Mouse (Mus musculus) urinary bladder, postnatal 10 days (tissue): ENCODE measurements around the gene Bmp2k.

ENCODE experiments used
- DNase-seq: peaks from one replicate; pipeline ENCODE4 v3.0.0; 2022; ENCODE audit warnings: low spot score

Gene Bmp2k

GRCm38 (mm10) chr5:97055511-97056068 is 58.1 kb downstream of the Bmp2k start:
- DNase-seq: no peak

GRCm38 (mm10) chr5:97056359-97056758 is 58.9 kb downstream of the Bmp2k start:
- no peak for DNase-seq

- no peak for DNase-seq
These were observed 59.4 kb downstream of the Bmp2k start for GRCm38 (mm10) chr5:97056791-97057450.

GRCm38 (mm10) chr5:97060864-97061263 is 63.4 kb downstream of the Bmp2k start:
- no peak for DNase-seq

- no peak for DNase-seq
These were observed 64.6 kb downstream of the Bmp2k start for GRCm38 (mm10) chr5:97062041-97062440.

GRCm38 (mm10) chr5:97065746-97066145 is 68.3 kb downstream of the Bmp2k start:
- no peak for DNase-seq

- no peak for DNase-seq
These were observed 78.1 kb downstream of the Bmp2k start for GRCm38 (mm10) chr5:97075476-97076151.

- DNase-seq: no peak
These were observed 78.7 kb downstream of the Bmp2k start for GRCm38 (mm10) chr5:97076167-97076566.

GRCm38 (mm10) chr5:97077676-97078075 is 80.2 kb downstream of the Bmp2k start:
- DNase-seq: no peak

- no peak for DNase-seq
These were observed 81.2 kb downstream of the Bmp2k start for GRCm38 (mm10) chr5:97078641-97079040.

- no peak for DNase-seq
These were observed 84.0 kb downstream of the Bmp2k start for GRCm38 (mm10) chr5:97081481-97081880.

- no peak for DNase-seq
These were observed 86.2 kb downstream of the Bmp2k start for GRCm38 (mm10) chr5:97083701-97084100.

- DNase-seq: no peak
These were observed 87.1 kb downstream of the Bmp2k start for GRCm38 (mm10) chr5:97084541-97084940.

GRCm38 (mm10) chr5:97085071-97085470 is 87.6 kb downstream of the Bmp2k start:
- DNase-seq: no peak

GRCm38 (mm10) chr5:97087030-97087630 is 89.6 kb downstream of the Bmp2k start:
- no peak for DNase-seq

GRCm38 (mm10) chr5:97087746-97088145 is 90.3 kb downstream of the Bmp2k start:
- no peak for DNase-seq

GRCm38 (mm10) chr5:97088231-97088630 is 90.7 kb downstream of the Bmp2k start:
- no peak for DNase-seq

- no peak for DNase-seq
These were observed 91.9 kb downstream of the Bmp2k start for GRCm38 (mm10) chr5:97089426-97089825.

- DNase-seq: no peak
These were observed 92.7 kb downstream of the Bmp2k start for GRCm38 (mm10) chr5:97090034-97090784.

- no peak for DNase-seq
These were observed 95.5 kb downstream of the Bmp2k start for GRCm38 (mm10) chr5:97092970-97093369.

- DNase-seq: no peak
These were observed 97.8 kb downstream of the Bmp2k start for GRCm38 (mm10) chr5:97095335-97095734.

- no peak for DNase-seq
These were observed 100.1 kb downstream of the Bmp2k start for GRCm38 (mm10) chr5:97097631-97098041.
